Mouse (Mus musculus) G1E (cell line): ENCODE measurements around the gene Acot6.

ENCODE experiments used
- CTCF ChIP-seq: IDR thresholded peaks from 2 replicates; pipeline ENCODE4 v1.5.1; 2012; ENCODE audit warnings: low read depth, low read length, inconsistent platforms, mixed read lengths
- GATA1 ChIP-seq: IDR thresholded peaks from 2 replicates; pipeline ENCODE4 v1.6.1; 2012; ENCODE audit warnings: borderline replicate concordance, low read length, inconsistent platforms, mixed read lengths
- GATA2 ChIP-seq: IDR thresholded peaks from 2 replicates; pipeline ENCODE4 v1.6.1; 2012; ENCODE audit warnings: low read depth, low read length, inconsistent platforms, borderline replicate concordance

GRCm38 (mm10) chr12:84141271-84141670 lies 40.8 kb downstream of the Acot6 start:
- TF ChIP-seq CTCF (no peak), GATA1 (no peak), GATA2 (no peak)
